Mouse (Mus musculus): ENCODE measurements at regions not wholly inside any gene's neighbourhood (a gene's known extent, or its start where the extent isn't known, plus 50 kb on each side); places are given as distances from the start of the nearest gene placed in this dataset.

DNA sequence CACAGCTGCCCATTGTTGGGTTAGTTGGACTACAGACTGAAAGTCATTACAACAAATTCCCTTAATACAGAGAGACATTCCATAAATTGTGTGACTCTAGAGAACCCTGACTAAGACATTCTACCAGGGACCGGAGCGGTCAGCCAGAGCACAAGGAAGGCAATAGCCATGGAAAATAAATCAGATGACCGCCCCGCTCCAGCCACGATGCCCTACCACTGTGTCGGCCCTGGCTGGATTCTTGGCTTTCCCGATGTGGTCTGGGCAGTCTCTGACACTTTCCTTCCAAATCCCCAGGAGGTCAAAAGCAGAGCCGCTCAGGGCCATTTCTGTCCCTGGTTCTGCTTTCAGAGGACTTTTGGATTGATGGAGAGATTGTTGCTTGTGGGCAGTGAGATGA lies 57.8 kb downstream of the Lsm3 start:
- no peaks in the 10 kb centered on the region for H3K9me3 ChIP-seq (replicated peaks; ENCODE audit: control insufficient read depth, low read length)
- no peak overlapping the region for H3K4me3 ChIP-seq (ENCODE audit: low read depth, low read length)
- H3K36me3 ChIP-seq (replicated peaks; ENCODE audit: control insufficient read depth, insufficient read depth, low read length): no peaks in the 10 kb centered on the region
- DNase-seq (ENCODE audit: low spot score) (no peak), ATAC-seq (ENCODE audit: insufficient read depth, low read depth) (no peak)
- 90% methylated on average over 8 of the region's 8 CpGs for WGBS
- H3K9ac ChIP-seq (replicated peaks; ENCODE audit: low read depth, low read length): no peak overlapping the region
- H3K4me2 ChIP-seq (ENCODE audit: low read depth, low read length): no peak overlapping the region
- H3K27me3 ChIP-seq (ENCODE audit: control insufficient read depth, insufficient read depth, low read length): peaks cover 30% of the 10 kb centered on the region
- no peaks in the 10 kb centered on the region for H3K4me1 ChIP-seq (ENCODE audit: control insufficient read depth, insufficient read depth)
- H3K27ac ChIP-seq (ENCODE audit: low read depth): no peak overlapping the region
- no peak for TF ChIP-seq CTCF (IDR thresholded peaks at IDR 0.05; ENCODE audit: low read depth)
- TF ChIP-seq EP300 (IDR thresholded peaks at IDR 0.05; ENCODE audit: low read depth): no peak

DNA sequence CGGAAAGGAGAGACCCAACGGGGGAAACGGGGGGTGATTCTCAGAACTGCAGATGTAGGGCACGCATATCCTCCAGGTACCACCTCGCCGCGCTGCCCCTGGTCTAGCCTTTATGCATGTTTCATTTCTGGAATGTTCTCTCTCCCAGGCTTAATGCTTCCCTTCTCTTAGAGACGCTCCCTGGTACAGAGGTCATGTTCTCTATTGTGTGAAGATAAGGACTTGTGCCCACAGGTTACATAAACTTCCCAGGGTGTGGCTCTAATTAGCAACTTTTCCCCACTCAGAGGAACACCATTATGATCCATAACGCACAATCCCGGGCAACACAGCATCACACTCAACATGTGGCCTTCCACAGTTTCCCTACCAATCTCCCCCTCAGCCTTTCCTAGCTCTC lies 58.7 kb downstream of the Lsm3 start:
- Histone ChIP-seq H3K27me3 (ENCODE audit: control insufficient read depth, insufficient read depth, low read length) (peaks cover 38% of the 10 kb centered on the region), H3K4me3 (ENCODE audit: low read depth, low read length) (no peak overlapping the region), H3K9me3 (replicated peaks; ENCODE audit: control insufficient read depth, low read length) (no peaks in the 10 kb centered on the region), H3K9ac (replicated peaks; ENCODE audit: low read depth, low read length) (no peak overlapping the region), H3K36me3 (replicated peaks; ENCODE audit: control insufficient read depth, insufficient read depth, low read length) (no peaks in the 10 kb centered on the region), H3K4me2 (ENCODE audit: low read depth, low read length) (no peak overlapping the region), H3K27ac (ENCODE audit: low read depth) (no peak overlapping the region), H3K4me1 (ENCODE audit: control insufficient read depth, insufficient read depth) (no peaks in the 10 kb centered on the region)
- DNase-seq (ENCODE audit: low spot score) (no peak), ATAC-seq (ENCODE audit: insufficient read depth, low read depth) (no peak)
- no peak for TF ChIP-seq CTCF (IDR thresholded peaks at IDR 0.05; ENCODE audit: low read depth)
- no peak for TF ChIP-seq EP300 (IDR thresholded peaks at IDR 0.05; ENCODE audit: low read depth)
- WGBS: 76% methylated on average over 10 of the region's 10 CpGs

DNA sequence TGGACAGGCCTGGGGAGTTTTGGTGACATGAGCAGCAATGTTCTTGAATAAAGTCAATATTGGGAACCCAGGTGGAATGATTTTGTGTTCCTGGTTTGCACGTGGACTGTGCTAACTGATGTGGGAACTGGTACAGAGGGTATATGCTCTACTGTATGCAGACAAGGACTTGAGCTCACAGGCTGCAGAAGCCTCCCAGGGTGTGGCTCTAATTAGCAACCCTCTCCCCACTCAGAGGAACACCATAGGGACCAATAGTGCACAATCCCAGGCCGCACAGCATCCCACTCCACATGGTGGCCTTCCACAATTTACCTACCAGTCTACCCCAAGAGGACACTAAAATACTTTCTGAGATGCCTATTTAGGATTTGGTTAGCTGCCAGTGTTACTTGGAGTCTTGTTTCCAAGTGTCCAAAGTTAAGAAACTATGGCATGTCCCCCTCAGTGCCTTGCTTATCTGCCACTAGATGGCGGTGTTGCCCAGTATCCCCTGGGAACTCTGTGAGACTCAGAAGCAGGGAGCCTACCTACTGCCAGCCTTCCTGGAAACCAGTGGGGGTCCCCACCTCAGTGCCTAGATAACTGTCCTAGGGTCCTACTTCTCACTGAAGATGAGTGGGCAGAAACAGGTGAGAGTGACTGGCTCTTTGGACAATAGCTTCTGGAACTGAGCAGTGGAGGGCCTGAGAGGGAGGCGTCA lies 60.1 kb downstream of the Lsm3 start:
- no peaks in the 10 kb centered on the region for H3K36me3 ChIP-seq (replicated peaks; ENCODE audit: control insufficient read depth, insufficient read depth, low read length)
- H3K4me2 ChIP-seq (ENCODE audit: low read depth, low read length): no peak overlapping the region
- H3K4me1 ChIP-seq (ENCODE audit: control insufficient read depth, insufficient read depth): no peaks in the 10 kb centered on the region
- TF ChIP-seq CTCF (IDR thresholded peaks at IDR 0.05; ENCODE audit: low read depth): peak; percentile 92
- no peak for TF ChIP-seq EP300 (IDR thresholded peaks at IDR 0.05; ENCODE audit: low read depth)
- H3K27ac ChIP-seq (ENCODE audit: low read depth): no peak overlapping the region
- no peak overlapping the region for H3K4me3 ChIP-seq (ENCODE audit: low read depth, low read length)
- ATAC-seq (ENCODE audit: insufficient read depth, low read depth) (peak; percentile 75), DNase-seq (ENCODE audit: low spot score) (peak; percentile 63)
- no peaks in the 10 kb centered on the region for H3K9me3 ChIP-seq (replicated peaks; ENCODE audit: control insufficient read depth, low read length)
- H3K9ac ChIP-seq (replicated peaks; ENCODE audit: low read depth, low read length): no peak overlapping the region
- 62% methylated on average over 4 of the region's 4 CpGs for WGBS
- H3K27me3 ChIP-seq (ENCODE audit: control insufficient read depth, insufficient read depth, low read length): peaks cover 45% of the 10 kb centered on the region

DNA sequence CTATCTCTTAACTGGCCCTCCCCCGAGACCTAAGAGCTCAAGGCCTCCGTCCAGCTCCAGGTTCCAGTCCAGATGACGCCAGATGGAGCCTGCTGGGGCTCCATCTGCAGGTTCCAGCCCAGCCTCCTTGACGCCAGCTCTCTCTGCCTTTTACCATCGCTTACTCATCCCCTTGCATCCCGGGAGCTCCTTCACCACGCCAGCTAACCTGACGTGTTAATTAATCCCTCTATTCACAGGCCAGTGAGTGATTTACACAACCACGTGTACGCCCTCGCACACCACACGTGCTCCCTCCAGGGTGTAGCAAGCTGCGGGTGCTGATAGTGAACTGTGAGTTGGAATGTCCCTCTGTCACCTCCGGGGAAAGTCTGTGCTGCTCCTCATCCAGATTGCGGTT lies 61.2 kb downstream of the Lsm3 start:
- H3K4me1 ChIP-seq (ENCODE audit: control insufficient read depth, insufficient read depth): no peaks in the 10 kb centered on the region
- H3K27me3 ChIP-seq (ENCODE audit: control insufficient read depth, insufficient read depth, low read length): peaks cover 49% of the 10 kb centered on the region
- no peak for TF ChIP-seq CTCF (IDR thresholded peaks at IDR 0.05; ENCODE audit: low read depth)
- no peak for TF ChIP-seq EP300 (IDR thresholded peaks at IDR 0.05; ENCODE audit: low read depth)
- no peaks in the 10 kb centered on the region for H3K9me3 ChIP-seq (replicated peaks; ENCODE audit: control insufficient read depth, low read length)
- DNase-seq (ENCODE audit: low spot score) (no peak), ATAC-seq (ENCODE audit: insufficient read depth, low read depth) (no peak)
- H3K36me3 ChIP-seq (replicated peaks; ENCODE audit: control insufficient read depth, insufficient read depth, low read length): no peaks in the 10 kb centered on the region
- no peak overlapping the region for H3K4me3 ChIP-seq (ENCODE audit: low read depth, low read length)
- 36% methylated on average over 15 of the region's 15 CpGs for WGBS
- H3K27ac ChIP-seq (ENCODE audit: low read depth): no peak overlapping the region
- no peak overlapping the region for H3K4me2 ChIP-seq (ENCODE audit: low read depth, low read length)
- H3K9ac ChIP-seq (replicated peaks; ENCODE audit: low read depth, low read length): no peak overlapping the region

DNA sequence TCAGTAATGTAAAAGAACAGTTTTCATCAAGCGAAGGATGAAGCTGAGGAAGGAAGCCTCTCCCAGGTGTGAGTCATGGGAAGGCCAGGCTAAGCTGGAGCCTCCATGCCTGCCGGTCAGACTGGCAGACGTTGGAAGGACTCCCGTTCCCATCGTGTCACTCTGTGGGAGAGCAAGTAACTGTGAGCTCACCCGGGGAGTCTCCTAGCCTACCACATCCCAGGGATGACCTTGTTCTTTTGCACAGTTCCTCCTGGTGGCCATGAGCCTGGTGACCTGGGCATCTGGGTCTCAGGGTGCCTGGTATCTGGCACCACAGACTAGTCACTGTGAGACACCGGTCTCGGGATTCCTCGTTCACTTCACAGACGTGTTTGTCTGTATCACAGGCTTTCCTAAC lies 63.9 kb downstream of the Lsm3 start:
- 72% methylated on average over 10 of the region's 10 CpGs for WGBS
- Histone ChIP-seq H3K4me1 (ENCODE audit: control insufficient read depth, insufficient read depth) (no peaks in the 10 kb centered on the region), H3K27me3 (ENCODE audit: control insufficient read depth, insufficient read depth, low read length) (peaks cover 37% of the 10 kb centered on the region), H3K4me3 (ENCODE audit: low read depth, low read length) (no peak overlapping the region), H3K27ac (ENCODE audit: low read depth) (no peak overlapping the region), H3K9ac (replicated peaks; ENCODE audit: low read depth, low read length) (no peak overlapping the region), H3K9me3 (replicated peaks; ENCODE audit: control insufficient read depth, low read length) (no peaks in the 10 kb centered on the region), H3K4me2 (ENCODE audit: low read depth, low read length) (no peak overlapping the region), H3K36me3 (replicated peaks; ENCODE audit: control insufficient read depth, insufficient read depth, low read length) (no peaks in the 10 kb centered on the region)
- ATAC-seq (ENCODE audit: insufficient read depth, low read depth): no peak
- DNase-seq (ENCODE audit: low spot score): no peak
- TF ChIP-seq EP300 (IDR thresholded peaks at IDR 0.05; ENCODE audit: low read depth) (no peak), CTCF (IDR thresholded peaks at IDR 0.05; ENCODE audit: low read depth) (no peak)

DNA sequence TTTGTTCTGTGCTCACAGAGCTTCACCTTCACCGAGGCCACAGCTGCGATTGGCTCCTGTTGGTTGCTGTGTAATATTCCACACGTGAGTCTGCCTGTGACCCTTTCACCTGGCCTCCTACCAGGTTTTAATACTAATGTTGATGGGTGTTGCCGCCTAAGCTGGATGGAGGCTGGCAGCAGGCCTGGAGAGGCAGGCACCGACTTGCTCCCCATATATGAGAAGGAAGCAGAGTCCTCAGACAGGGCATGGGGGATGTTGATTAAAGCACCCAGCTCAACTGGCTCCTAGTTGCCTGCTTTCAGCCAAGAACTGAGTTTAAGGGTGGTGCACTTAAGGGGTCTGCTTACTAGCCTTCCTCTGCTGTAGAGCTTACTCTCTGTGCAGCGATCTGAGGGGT lies 64.9 kb downstream of the Lsm3 start:
- no peak for DNase-seq (ENCODE audit: low spot score)
- TF ChIP-seq EP300 (IDR thresholded peaks at IDR 0.05; ENCODE audit: low read depth) (no peak), CTCF (IDR thresholded peaks at IDR 0.05; ENCODE audit: low read depth) (no peak)
- H3K27ac ChIP-seq (ENCODE audit: low read depth): no peak overlapping the region
- no peak overlapping the region for H3K4me2 ChIP-seq (ENCODE audit: low read depth, low read length)
- ATAC-seq (ENCODE audit: insufficient read depth, low read depth): no peak
- no peak overlapping the region for H3K9ac ChIP-seq (replicated peaks; ENCODE audit: low read depth, low read length)
- H3K4me1 ChIP-seq (ENCODE audit: control insufficient read depth, insufficient read depth): no peaks in the 10 kb centered on the region
- WGBS: 87% methylated on average over 6 of the region's 6 CpGs
- peaks cover 29% of the 10 kb centered on the region for H3K27me3 ChIP-seq (ENCODE audit: control insufficient read depth, insufficient read depth, low read length)
- no peaks in the 10 kb centered on the region for H3K36me3 ChIP-seq (replicated peaks; ENCODE audit: control insufficient read depth, insufficient read depth, low read length)
- no peaks in the 10 kb centered on the region for H3K9me3 ChIP-seq (replicated peaks; ENCODE audit: control insufficient read depth, low read length)
- no peak overlapping the region for H3K4me3 ChIP-seq (ENCODE audit: low read depth, low read length)
